Mouse (Mus musculus): ENCODE results near the gene Lpin2.

Lpin2 gene

GRCm38 (mm10) chr17:71231998-71232397, 49.6 kb downstream of the Lpin2 start:
- no peak for DNase-seq (ENCODE audit: low spot score in 2 of 2)

DNA sequence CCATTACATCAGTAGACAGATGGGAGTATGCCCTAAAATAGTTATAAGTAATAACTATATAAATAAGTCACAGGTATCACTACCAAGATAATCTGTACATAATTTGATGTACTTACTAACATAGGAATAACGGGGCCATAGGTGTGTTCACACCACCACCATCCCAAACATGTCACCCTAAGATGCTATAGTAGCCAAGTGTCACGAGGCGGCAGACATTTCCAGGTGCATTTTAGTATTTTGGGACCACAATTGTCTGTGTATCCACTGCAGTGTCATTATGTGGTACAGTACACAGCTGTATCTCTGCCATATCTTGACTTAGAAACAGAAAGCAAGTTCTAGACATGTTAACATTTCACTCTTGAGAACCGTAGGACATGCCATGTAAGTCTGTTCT, 50.9 kb downstream of the Lpin2 start:
- no peak for DNase-seq (ENCODE audit: low spot score in 2 of 2)

GRCm38 (mm10) chr17:71234041-71234594, 51.8 kb downstream of the Lpin2 start:
- no peak for DNase-seq (ENCODE audit: low spot score in 2 of 2)

GRCm38 (mm10) chr17:71235229-71235958, 53.0 kb downstream of the Lpin2 start:
- DNase-seq (ENCODE audit: low spot score in 2 of 2): no peak

DNA sequence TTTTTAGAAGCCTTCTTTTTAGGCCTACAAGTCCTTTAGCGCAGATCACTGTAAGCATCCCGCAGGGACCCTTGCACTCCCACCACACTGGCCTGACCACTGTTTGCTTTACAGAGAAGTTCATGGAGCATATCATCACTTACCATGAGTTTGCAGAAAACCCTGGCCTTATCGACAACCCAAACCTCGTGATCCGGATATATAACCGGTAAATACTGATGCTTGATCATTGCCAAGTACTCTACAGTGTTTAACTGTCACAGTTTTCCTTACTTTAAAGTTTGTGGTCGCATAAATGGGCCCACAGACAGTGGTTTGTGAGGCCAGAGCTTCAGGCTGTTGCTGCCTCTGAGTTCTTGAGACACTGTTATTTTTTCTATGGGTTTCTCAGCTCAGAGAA, 56.1 kb downstream of the Lpin2 start:
- no peak for DNase-seq (ENCODE audit: low spot score in 2 of 2)

DNA sequence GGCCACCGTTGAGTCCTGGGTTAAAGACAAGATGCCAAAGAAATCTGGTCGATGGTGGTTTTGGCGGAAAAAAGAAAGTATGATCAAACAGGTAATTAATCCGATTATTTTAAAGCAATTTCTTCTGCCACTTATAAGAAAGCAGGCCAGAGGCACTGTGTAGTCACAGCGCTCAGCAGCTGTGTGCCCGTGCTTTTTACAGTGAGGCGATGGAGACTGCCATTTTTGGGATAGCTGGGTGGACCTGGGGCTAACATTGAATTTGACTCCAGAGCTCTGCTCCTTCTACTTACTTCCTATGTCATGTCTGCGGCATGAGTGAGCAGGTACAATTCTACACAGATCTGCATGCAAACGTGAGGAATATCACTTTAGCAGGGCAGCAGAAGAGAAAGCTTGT, 58.5 kb downstream of the Lpin2 start:
- DNase-seq (ENCODE audit: low spot score in 2 of 2): no peak

- no peak for DNase-seq (ENCODE audit: low spot score in 2 of 2)
Measured at GRCm38 (mm10) chr17:71242666-71243065, 60.3 kb downstream of the Lpin2 start.

- DNase-seq (ENCODE audit: low spot score in 2 of 2): no peak
Measured at GRCm38 (mm10) chr17:71245133-71245532, 62.8 kb downstream of the Lpin2 start.

DNA sequence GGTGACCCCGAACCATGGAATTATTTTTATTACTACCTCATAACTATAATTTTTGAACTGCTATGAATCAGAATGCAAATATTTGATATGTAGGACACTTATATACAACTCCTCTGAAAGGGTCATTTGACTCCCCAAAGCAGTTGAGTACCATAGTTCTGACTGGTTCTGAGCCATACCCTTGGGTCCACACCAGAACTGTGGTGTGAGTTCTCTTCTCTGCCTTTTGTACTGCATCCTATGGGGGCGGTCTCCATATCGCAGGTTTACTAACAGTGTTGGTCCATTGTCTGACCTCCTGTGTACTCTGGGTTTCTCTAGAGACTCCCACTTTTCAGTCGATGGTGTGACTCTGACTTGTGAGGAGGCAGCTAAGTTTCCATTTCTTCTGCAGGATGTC, 63.7 kb downstream of the Lpin2 start:
- no peak for DNase-seq (ENCODE audit: low spot score in 2 of 2)

- peak; percentile 36 to 58 for DNase-seq (ENCODE audit: low spot score in 2 of 2)
Measured at GRCm38 (mm10) chr17:71248963-71249362, 66.6 kb downstream of the Lpin2 start.

- DNase-seq (ENCODE audit: low spot score in 2 of 2): no peak
Measured at GRCm38 (mm10) chr17:71250046-71250445, 67.7 kb downstream of the Lpin2 start.

GRCm38 (mm10) chr17:71250819-71251600, 68.7 kb downstream of the Lpin2 start:
- DNase-seq (ENCODE audit: low spot score in 2 of 2): peak; percentile 37 to 64

DNA sequence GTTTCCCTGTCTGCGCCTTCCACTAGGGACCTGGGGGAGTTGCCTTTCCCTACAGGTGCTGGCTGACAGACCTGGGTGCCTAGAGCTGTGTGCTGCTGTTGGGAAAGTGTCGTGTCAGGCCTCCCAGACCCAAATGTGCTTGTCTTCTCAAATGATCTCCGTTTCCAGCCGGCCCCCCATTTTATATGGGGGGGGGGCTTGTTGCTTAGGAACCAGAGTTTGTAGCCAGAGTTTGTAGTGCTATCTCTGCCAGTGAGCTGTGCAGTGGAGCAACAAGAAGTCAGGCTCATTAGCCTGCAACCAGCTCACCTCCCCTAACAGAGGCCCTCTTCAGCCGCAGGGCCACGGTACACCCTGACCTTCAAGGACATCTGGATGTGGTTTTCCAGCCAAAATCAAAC, 69.2 kb downstream of the Lpin2 start:
- no peak for DNase-seq (ENCODE audit: low spot score in 2 of 2)

DNA sequence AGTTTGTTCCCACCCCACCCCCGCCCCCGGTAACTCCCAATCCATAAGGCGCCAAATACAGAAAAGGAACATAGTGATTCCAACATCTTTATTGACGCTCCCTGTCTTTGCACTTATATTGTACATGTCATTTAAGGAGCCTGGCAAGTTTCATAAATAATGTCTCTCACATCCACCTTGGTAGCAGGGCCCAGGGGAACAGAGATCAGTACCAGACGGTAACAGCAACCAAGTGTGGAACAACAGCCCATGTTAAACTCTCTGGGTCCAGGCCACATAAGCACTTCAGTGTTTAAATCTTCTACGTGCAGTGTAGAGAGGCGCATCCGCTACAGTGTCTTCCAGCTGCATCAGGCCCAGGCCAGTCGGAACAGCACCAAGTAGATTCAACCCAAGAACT, 69.7 kb downstream of the Lpin2 start:
- no peak for DNase-seq (ENCODE audit: low spot score in 2 of 2)

DNA sequence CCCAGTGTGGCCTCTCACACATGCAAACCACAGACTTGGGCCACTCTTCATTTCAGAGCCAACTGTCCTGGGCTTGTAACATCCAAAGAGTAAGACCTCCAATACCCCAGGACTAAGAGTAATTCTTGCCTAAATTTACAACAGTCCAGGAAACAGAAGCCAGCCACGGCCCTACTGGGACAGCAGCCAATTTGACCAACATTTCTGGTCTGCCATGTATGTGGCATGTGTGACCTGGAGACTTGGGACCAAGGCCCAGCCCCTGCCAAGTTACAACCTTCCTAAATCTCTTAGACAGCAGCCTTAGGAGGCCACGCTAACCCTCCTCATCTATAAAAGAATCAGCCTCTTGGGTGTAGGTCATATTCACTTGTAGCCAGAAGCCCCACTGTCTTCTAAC, 71.0 kb downstream of the Lpin2 start:
- no peak for DNase-seq (ENCODE audit: low spot score in 2 of 2)

DNA sequence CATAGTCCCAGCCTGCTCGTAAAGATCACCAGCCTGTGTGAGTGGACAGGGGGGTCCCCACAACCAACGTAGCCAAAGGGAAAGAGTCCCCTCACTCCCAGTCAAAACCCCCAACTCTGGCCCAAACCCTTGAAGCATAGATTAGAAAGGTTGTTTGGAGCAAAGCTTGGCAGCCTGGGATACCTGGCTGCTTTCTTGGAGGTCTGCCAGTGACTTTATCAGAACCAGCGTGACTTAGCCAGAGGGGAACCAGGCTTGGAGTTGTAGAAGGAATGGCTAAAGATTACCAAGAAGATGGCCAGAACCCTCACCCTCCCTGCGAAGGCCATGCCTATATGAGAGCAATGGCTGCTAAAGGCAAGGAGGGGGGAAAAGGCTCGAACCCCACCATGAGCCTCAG, 71.7 kb downstream of the Lpin2 start:
- DNase-seq (ENCODE audit: low spot score in 2 of 2): no peak

GRCm38 (mm10) chr17:71254736-71255135, 72.4 kb downstream of the Lpin2 start:
- DNase-seq (ENCODE audit: low spot score in 2 of 2): no peak

GRCm38 (mm10) chr17:71256068-71256615, 73.8 kb downstream of the Lpin2 start:
- no peak for DNase-seq (ENCODE audit: low spot score in 2 of 2)

GRCm38 (mm10) chr17:71256806-71257536, 74.6 kb downstream of the Lpin2 start:
- DNase-seq (ENCODE audit: low spot score in 2 of 2): no peak

GRCm38 (mm10) chr17:71259727-71260126, 77.4 kb downstream of the Lpin2 start:
- DNase-seq (ENCODE audit: low spot score in 2 of 2): no peak

- DNase-seq (ENCODE audit: low spot score in 2 of 2): no peak
Measured at GRCm38 (mm10) chr17:71260658-71261057, 78.3 kb downstream of the Lpin2 start.

- no peak for DNase-seq (ENCODE audit: low spot score in 2 of 2)
Measured at GRCm38 (mm10) chr17:71263136-71263535, 80.8 kb downstream of the Lpin2 start.

All from right cerebral cortex, postnatal 36 days (tissue).